Mouse (Mus musculus) erythroblast, embryonic 14.5 days (primary cell): ENCODE measurements at regions not wholly inside any gene's neighbourhood (a gene's known extent, or its start where the extent isn't known, plus 50 kb on each side); places are given as distances from the start of the nearest gene placed in this dataset.

Source experiments
- GATA1 ChIP-seq: IDR thresholded peaks from 2 replicates; pipeline ENCODE4 v1.6.1; 2012; ENCODE audit warnings: low read length, inconsistent platforms, mixed read lengths
- TAL1 ChIP-seq: IDR thresholded peaks from 3 replicates; pipeline ENCODE4 v1.6.1; 2012; ENCODE audit warnings: low read length, inconsistent platforms, mixed read lengths

- TF ChIP-seq TAL1 (no peak), GATA1 (no peak)
These were observed 218.4 kb downstream of the Mef2c start for GRCm38 (mm10) chr13:83722241-83722640.
